Mouse (Mus musculus): ENCODE results near the gene Arnt. TPM values are rescaled to one million over a fixed set of nuclear protein-coding genes. Genes with fewer than 3 reads are reported as not detected.

The Arnt gene
- polyA plus RNA-seq, 1 experiment from 2014 or later = 16.0 TPM

- Histone ChIP-seq H3K4me2 (ENCODE audit: low read length) (no peak overlapping the region), H3K4me3 (replicated peaks; ENCODE audit: low read depth, low read length) (no peak overlapping the region), H3K36me3 (ENCODE audit: control insufficient read depth, insufficient read depth, low read length) (peaks cover 7% of the 10 kb centered on the region), H3K4me1 (ENCODE audit: control insufficient read depth, insufficient read depth, low read length) (no peaks in the 10 kb centered on the region), H3K27ac (replicated peaks; ENCODE audit: low read depth, low read length) (no peak overlapping the region), H3K9ac (replicated peaks; ENCODE audit: low read length) (no peak overlapping the region), H3K27me3 (ENCODE audit: control insufficient read depth, insufficient read depth, low read length) (no peaks in the 10 kb centered on the region), H3K9me3 (ENCODE audit: control insufficient read depth, low read length) (no peaks in the 10 kb centered on the region)
- 95% methylated on average over 5 of the region's 5 CpGs for WGBS
- ATAC-seq (ENCODE audit: low FRiP score, low TSS enrichment) (no peak), DNase-seq (no peak)
Observed at GRCm38 (mm10) chr3:95442406-95443117, 8.4 kb downstream of the Arnt start.

- Histone ChIP-seq H3K9ac (replicated peaks; ENCODE audit: low read length) (no peak overlapping the region), H3K9me3 (ENCODE audit: control insufficient read depth, low read length) (no peaks in the 10 kb centered on the region), H3K4me3 (replicated peaks; ENCODE audit: low read depth, low read length) (no peak overlapping the region), H3K27me3 (ENCODE audit: control insufficient read depth, insufficient read depth, low read length) (no peaks in the 10 kb centered on the region), H3K4me2 (ENCODE audit: low read length) (no peak overlapping the region), H3K4me1 (ENCODE audit: control insufficient read depth, insufficient read depth, low read length) (no peaks in the 10 kb centered on the region), H3K27ac (replicated peaks; ENCODE audit: low read depth, low read length) (no peak overlapping the region), H3K36me3 (ENCODE audit: control insufficient read depth, insufficient read depth, low read length) (peaks cover 6% of the 10 kb centered on the region; the same call in 1 of the 2 replicates)
- 90% methylated on average over 4 of the region's 4 CpGs for WGBS
- DNase-seq = no peak
- no peak for ATAC-seq (ENCODE audit: low FRiP score, low TSS enrichment)
Observed at GRCm38 (mm10) chr3:95445311-95445710, 11.1 kb downstream of the Arnt start.

GRCm38 (mm10) chr3:95450408-95450807 is 16.2 kb downstream of the Arnt start:
- H3K27ac ChIP-seq (replicated peaks; ENCODE audit: low read depth, low read length) = no peak overlapping the region
- ATAC-seq (ENCODE audit: low FRiP score, low TSS enrichment) (no peak), DNase-seq (peak; percentile 77)
- no peak overlapping the region for H3K4me3 ChIP-seq (replicated peaks; ENCODE audit: low read depth, low read length)
- H3K9ac ChIP-seq (replicated peaks; ENCODE audit: low read length) = no peak overlapping the region
- no peaks in the 10 kb centered on the region for H3K4me1 ChIP-seq (ENCODE audit: control insufficient read depth, insufficient read depth, low read length)
- H3K9me3 ChIP-seq (ENCODE audit: control insufficient read depth, low read length) = no peaks in the 10 kb centered on the region
- H3K27me3 ChIP-seq (ENCODE audit: control insufficient read depth, insufficient read depth, low read length) = no peaks in the 10 kb centered on the region
- no peak overlapping the region for H3K4me2 ChIP-seq (ENCODE audit: low read length)
- WGBS = 63% methylated on average over 1 of the region's 1 CpGs
- H3K36me3 ChIP-seq (ENCODE audit: control insufficient read depth, insufficient read depth, low read length) = peaks cover 40% of the 10 kb centered on the region

GRCm38 (mm10) chr3:95450915-95451314 is 16.7 kb downstream of the Arnt start:
- DNase-seq = no peak
- no peak for ATAC-seq (ENCODE audit: low FRiP score, low TSS enrichment)
- H3K27ac ChIP-seq (replicated peaks; ENCODE audit: low read depth, low read length) = no peak overlapping the region
- H3K27me3 ChIP-seq (ENCODE audit: control insufficient read depth, insufficient read depth, low read length) = no peaks in the 10 kb centered on the region
- H3K9me3 ChIP-seq (ENCODE audit: control insufficient read depth, low read length) = no peaks in the 10 kb centered on the region
- H3K4me3 ChIP-seq (replicated peaks; ENCODE audit: low read depth, low read length) = no peak overlapping the region
- no peaks in the 10 kb centered on the region for H3K4me1 ChIP-seq (ENCODE audit: control insufficient read depth, insufficient read depth, low read length)
- H3K4me2 ChIP-seq (ENCODE audit: low read length) = no peak overlapping the region
- peaks cover 40% of the 10 kb centered on the region for H3K36me3 ChIP-seq (ENCODE audit: control insufficient read depth, insufficient read depth, low read length)
- H3K9ac ChIP-seq (replicated peaks; ENCODE audit: low read length) = no peak overlapping the region
- WGBS = 96% methylated on average over 3 of the region's 3 CpGs

- no peaks in the 10 kb centered on the region for H3K9me3 ChIP-seq (ENCODE audit: control insufficient read depth, low read length)
- H3K27me3 ChIP-seq (ENCODE audit: control insufficient read depth, insufficient read depth, low read length) = no peaks in the 10 kb centered on the region
- H3K4me3 ChIP-seq (replicated peaks; ENCODE audit: low read depth, low read length) = no peak overlapping the region
- ATAC-seq (ENCODE audit: low FRiP score, low TSS enrichment) (no peak), DNase-seq (no peak)
- no peaks in the 10 kb centered on the region for H3K4me1 ChIP-seq (ENCODE audit: control insufficient read depth, insufficient read depth, low read length)
- no peak overlapping the region for H3K4me2 ChIP-seq (ENCODE audit: low read length)
- WGBS = 96% methylated on average over 5 of the region's 5 CpGs
- H3K27ac ChIP-seq (replicated peaks; ENCODE audit: low read depth, low read length) = no peak overlapping the region
- H3K36me3 ChIP-seq (ENCODE audit: control insufficient read depth, insufficient read depth, low read length) = peaks cover 38% of the 10 kb centered on the region
- no peak overlapping the region for H3K9ac ChIP-seq (replicated peaks; ENCODE audit: low read length)
Observed at GRCm38 (mm10) chr3:95456367-95456766, 22.2 kb downstream of the Arnt start.

- Histone ChIP-seq H3K4me2 (ENCODE audit: low read length) (no peak overlapping the region), H3K9me3 (ENCODE audit: control insufficient read depth, low read length) (no peaks in the 10 kb centered on the region), H3K27ac (replicated peaks; ENCODE audit: low read depth, low read length) (no peak overlapping the region), H3K36me3 (ENCODE audit: control insufficient read depth, insufficient read depth, low read length) (peaks cover 31% of the 10 kb centered on the region), H3K27me3 (ENCODE audit: control insufficient read depth, insufficient read depth, low read length) (no peaks in the 10 kb centered on the region), H3K4me3 (replicated peaks; ENCODE audit: low read depth, low read length) (no peak overlapping the region), H3K4me1 (ENCODE audit: control insufficient read depth, insufficient read depth, low read length) (no peaks in the 10 kb centered on the region), H3K9ac (replicated peaks; ENCODE audit: low read length) (no peak overlapping the region)
- DNase-seq (no peak), ATAC-seq (ENCODE audit: low FRiP score, low TSS enrichment) (no peak)
- WGBS = 92% methylated on average over 3 of the region's 3 CpGs
Observed at GRCm38 (mm10) chr3:95457758-95458157, 23.6 kb downstream of the Arnt start.

- ATAC-seq (ENCODE audit: low FRiP score, low TSS enrichment) = no peak
- H3K4me3 ChIP-seq (replicated peaks; ENCODE audit: low read depth, low read length) = no peak overlapping the region
- 77% methylated on average over 1 of the region's 1 CpGs for WGBS
Observed at GRCm38 (mm10) chr3:95459381-95459780, 25.2 kb downstream of the Arnt start.

GRCm38 (mm10) chr3:95463852-95464251 is 29.7 kb downstream of the Arnt start:
- ATAC-seq (ENCODE audit: low FRiP score, low TSS enrichment) (no peak), DNase-seq (no peak)
- Histone ChIP-seq H3K4me1 (ENCODE audit: control insufficient read depth, insufficient read depth, low read length) (no peaks in the 10 kb centered on the region), H3K9ac (replicated peaks; ENCODE audit: low read length) (no peak overlapping the region), H3K4me3 (replicated peaks; ENCODE audit: low read depth, low read length) (no peak overlapping the region), H3K36me3 (ENCODE audit: control insufficient read depth, insufficient read depth, low read length) (peaks cover 23% of the 10 kb centered on the region), H3K9me3 (ENCODE audit: control insufficient read depth, low read length) (no peaks in the 10 kb centered on the region), H3K27me3 (ENCODE audit: control insufficient read depth, insufficient read depth, low read length) (no peaks in the 10 kb centered on the region), H3K27ac (replicated peaks; ENCODE audit: low read depth, low read length) (no peak overlapping the region), H3K4me2 (ENCODE audit: low read length) (no peak overlapping the region)

More at GRCm38 (mm10) chr3:95459381-95459780, 25.2 kb downstream of the Arnt start:
- Histone ChIP-seq H3K4me2 (ENCODE audit: low read length) (no peak overlapping the region), H3K36me3 (ENCODE audit: control insufficient read depth, insufficient read depth, low read length) (peaks cover 21% of the 10 kb centered on the region), H3K4me1 (ENCODE audit: control insufficient read depth, insufficient read depth, low read length) (no peaks in the 10 kb centered on the region), H3K27me3 (ENCODE audit: control insufficient read depth, insufficient read depth, low read length) (no peaks in the 10 kb centered on the region), H3K9me3 (ENCODE audit: control insufficient read depth, low read length) (no peaks in the 10 kb centered on the region), H3K27ac (replicated peaks; ENCODE audit: low read depth, low read length) (no peak overlapping the region), H3K9ac (replicated peaks; ENCODE audit: low read length) (no peak overlapping the region)
- DNase-seq = no peak

- ATAC-seq (ENCODE audit: low FRiP score, low TSS enrichment) (no peak), DNase-seq (no peak)
- no peak overlapping the region for H3K4me2 ChIP-seq (ENCODE audit: low read length)
- H3K9ac ChIP-seq (replicated peaks; ENCODE audit: low read length) = no peak overlapping the region
- H3K27me3 ChIP-seq (ENCODE audit: control insufficient read depth, insufficient read depth, low read length) = no peaks in the 10 kb centered on the region
- WGBS = 86% methylated on average over 1 of the region's 1 CpGs
- H3K9me3 ChIP-seq (ENCODE audit: control insufficient read depth, low read length) = no peaks in the 10 kb centered on the region
- H3K4me1 ChIP-seq (ENCODE audit: control insufficient read depth, insufficient read depth, low read length) = no peaks in the 10 kb centered on the region
- H3K27ac ChIP-seq (replicated peaks; ENCODE audit: low read depth, low read length) = no peak overlapping the region
- peaks cover 83% of the 10 kb centered on the region for H3K36me3 ChIP-seq (ENCODE audit: control insufficient read depth, insufficient read depth, low read length)
- no peak overlapping the region for H3K4me3 ChIP-seq (replicated peaks; ENCODE audit: low read depth, low read length)
Observed at GRCm38 (mm10) chr3:95478966-95479365, 44.8 kb downstream of the Arnt start.

Measured in midbrain, embryonic 14.5 days (tissue).